ENCODE assay signal across 16 mouse cellular contexts in the genomic region with DNA sequence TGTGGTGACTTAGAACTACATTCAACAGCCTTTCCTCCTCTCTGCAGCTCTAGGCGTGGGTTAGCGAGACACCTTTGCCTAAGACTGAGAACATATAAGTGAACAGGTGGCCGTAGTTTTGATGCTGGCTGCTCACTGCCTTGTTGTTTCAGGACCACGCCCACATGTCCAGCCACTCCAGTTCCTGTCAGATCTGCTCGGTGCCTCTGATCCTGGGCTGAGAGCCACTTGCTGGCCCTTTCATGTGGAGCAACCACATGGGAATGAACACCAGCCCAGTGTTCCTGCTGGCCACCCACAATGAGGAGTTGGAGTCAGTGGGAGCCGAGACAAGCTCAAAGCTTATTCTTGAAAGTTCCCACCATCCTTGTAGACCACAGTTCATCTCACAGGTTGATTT.
"Had no signal": no experiment of that assay in that cellular context is flagged by ENCODE, and none has a peak within 500 bp of the region (broad histone marks: within the 10 kb centered on the region; RNA-seq: fewer than 3 reads in every experiment).

No protein-coding gene starts in this region.

- DNase-seq: kidney, adult 9 months; kidney, postnatal 36 days; left cerebral cortex, postnatal 4 days; lung, embryonic 14.5 days; retina, postnatal 1 day; right cerebral cortex, postnatal 4 days; spleen, adult 18-20 months; thymus, adult 2 months; thymus, postnatal 25 days had no signal

- H3K9me3 ChIP-seq: liver, embryonic 15.5 days; midbrain, embryonic 12.5 days had no signal

- H3K27me3 ChIP-seq: liver, embryonic 15.5 days; neural tube, embryonic 13.5 days had no signal

- ATAC-seq: midbrain, embryonic 16.5 days had no signal

- H3K36me3 ChIP-seq: liver, embryonic 15.5 days; midbrain, embryonic 12.5 days; neural tube, embryonic 13.5 days had no signal

- H3K4me3 ChIP-seq: liver, embryonic 15.5 days; midbrain, embryonic 12.5 days; neural tube, embryonic 13.5 days had no signal

- H3K27ac ChIP-seq: kidney, postnatal 0 days; liver, embryonic 15.5 days; macrophage; midbrain, embryonic 12.5 days; neural tube, embryonic 13.5 days had no signal

- H3K4me2 ChIP-seq: liver, embryonic 11.5 days; liver, embryonic 15.5 days; lung, embryonic 14.5 days; midbrain, embryonic 12.5 days; neural tube, embryonic 13.5 days had no signal

- H3K9ac ChIP-seq: liver, embryonic 15.5 days; lung, embryonic 14.5 days; midbrain, embryonic 12.5 days; neural tube, embryonic 13.5 days had no signal

- H3K4me1 ChIP-seq: liver, embryonic 15.5 days; midbrain, embryonic 12.5 days; neural tube, embryonic 13.5 days had no signal
